Mouse (Mus musculus) midbrain, embryonic 15.5 days (tissue): ENCODE measurements around the gene Tfdp2. TPM values are rescaled to one million over a fixed set of nuclear protein-coding genes. Genes with fewer than 3 reads are reported as not detected.

Source experiments
- ATAC-seq: fragments of 200-750 bp; cut with Nextera tagmentation; replicated peaks from 2 replicates; pipeline ENCODE4 v1.8.0; 2017; ENCODE audit warnings: moderate TSS enrichment
- H3K27ac ChIP-seq: fragments of 300-500 bp; sonication (generic); 2 replicates; pipeline ENCODE4 v1.5.1; 2015; ENCODE audit warnings: mild to moderate bottlenecking, inconsistent platforms
- H3K27me3 ChIP-seq: fragments of 300-500 bp; sonication (generic); replicated peaks from 2 replicates; pipeline ENCODE4 v1.6.1; 2015; ENCODE audit warnings: inconsistent platforms
- H3K36me3 ChIP-seq: fragments of 300-500 bp; sonication (generic); replicated peaks from 2 replicates; pipeline ENCODE4 v1.6.1; 2015; ENCODE audit warnings: inconsistent platforms
- H3K4me1 ChIP-seq: fragments of 300-500 bp; sonication (generic); 2 replicates; pipeline ENCODE4 v1.6.1; 2015; ENCODE audit warnings: inconsistent platforms
- H3K4me2 ChIP-seq: fragments of 300-500 bp; sonication (generic); 2 replicates; pipeline ENCODE4 v1.6.1; 2015; ENCODE audit warnings: inconsistent platforms, mild to moderate bottlenecking, moderate library complexity
- H3K4me3 ChIP-seq: fragments of 300-500 bp; sonication (generic); 2 replicates; pipeline ENCODE4 v1.5.1; 2015; ENCODE audit warnings: mild to moderate bottlenecking, inconsistent platforms
- H3K9ac ChIP-seq: fragments of 300-500 bp; sonication (generic); 2 replicates; pipeline ENCODE4 v1.6.1; 2015; ENCODE audit warnings: mild to moderate bottlenecking, inconsistent platforms
- H3K9me3 ChIP-seq: fragments of 300-500 bp; sonication (generic); 2 replicates; pipeline ENCODE4 v1.6.1; 2016; ENCODE audit warnings: inconsistent platforms
- WGBS: fragments of 180-500 bp; shearing (Covaris S2); methylation state at CpG from one replicate; pipeline ENCODE4 v1.1.7; 2015; ENCODE audit warnings: mixed read lengths; 5-methylcytosine and 5-hydroxymethylcytosine counted together
- polyA plus RNA-seq: library from polyadenylated mRNA; unstranded; fragments of >200 nt; fragmentation: Nextera tagmentation; extraction: Ambion mirVana; gene quantifications from 2 replicates; pipeline ENCODE4 v1.2.1, GENCODE M21; 2015

Gene Tfdp2
- polyA plus RNA-seq, 1 experiment from 2014 or later = 20.6 TPM

DNA sequence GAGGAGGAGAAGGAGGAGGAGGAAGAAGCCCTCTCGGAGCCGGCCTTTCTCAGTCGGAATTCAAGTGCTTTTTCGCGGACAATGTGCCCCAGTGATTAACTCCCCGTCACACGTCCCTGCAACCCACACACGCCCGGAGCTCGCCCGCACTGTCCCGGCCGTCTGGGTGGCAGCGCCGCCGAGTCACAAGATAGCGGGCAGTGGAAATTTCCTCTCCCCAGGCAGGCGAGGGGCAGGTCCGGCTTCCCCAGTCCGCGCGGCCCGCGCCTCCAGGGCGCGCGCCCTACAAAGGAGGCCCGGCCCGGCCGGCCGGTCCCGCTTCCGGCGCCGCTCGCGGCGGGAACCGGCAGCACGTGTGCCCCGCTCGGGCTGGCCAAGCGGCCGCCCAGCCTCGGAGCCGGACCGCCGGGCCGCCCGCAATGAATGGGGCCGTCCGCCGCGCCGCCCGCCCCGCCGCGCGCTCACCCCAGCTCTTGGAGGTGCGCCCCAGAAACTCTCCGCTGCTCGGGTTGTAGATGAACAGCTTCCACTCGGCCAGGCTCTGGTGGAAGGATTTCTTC, 167.6 kb downstream of the Tfdp2 start:
- ATAC-seq = peak; percentile 70
- WGBS = under 1% methylated on average over 56 of the region's 64 CpGs
- H3K36me3 ChIP-seq = no peaks in the 10 kb centered on the region

DNA sequence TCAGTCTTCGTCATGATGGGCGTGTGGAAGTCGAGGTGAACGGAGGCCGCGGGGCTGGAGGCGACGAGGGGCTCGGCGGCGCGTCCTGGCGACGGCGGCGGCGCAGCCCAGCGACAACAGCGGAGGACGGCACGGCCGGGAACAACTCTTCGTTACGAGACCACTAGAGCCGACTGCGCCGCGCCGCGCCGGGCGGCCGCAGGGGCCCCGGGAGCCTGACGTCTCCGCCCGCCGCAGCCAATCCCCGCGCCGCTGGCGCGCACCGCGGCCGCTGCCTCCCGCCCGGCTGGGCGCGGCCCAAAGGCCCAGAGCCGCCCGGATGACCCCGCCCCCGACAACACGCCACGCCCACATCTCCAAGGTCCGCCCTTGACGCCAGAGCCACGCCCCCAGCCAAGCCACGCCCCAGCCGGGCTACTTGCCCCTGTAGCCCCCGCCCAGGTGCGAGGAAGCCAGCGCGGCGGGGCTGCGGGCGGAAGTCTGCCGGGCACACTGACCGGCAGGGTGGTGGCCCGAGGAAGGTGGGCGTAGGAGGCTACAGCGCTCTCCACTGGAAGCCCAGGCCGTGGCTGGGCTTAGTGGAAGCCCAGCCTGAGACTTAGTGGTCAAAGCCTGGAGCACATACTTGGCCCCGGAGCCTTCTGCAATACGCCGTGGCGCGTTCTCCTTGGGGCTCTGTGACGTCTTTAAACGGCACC, 168.2 kb downstream of the Tfdp2 start, which contains the start of gene Atp1b3:
TSS of gene Atp1b3 (minus strand) at position 302 of the 698 bp plus-strand sequence.
- H3K4me2 ChIP-seq = peak within 1 kb of the TSS; percentile 82
- H3K4me1 ChIP-seq = peaks cover 22% of the 10 kb centered on the region
- WGBS = under 1% methylated on average over 80 of the region's 81 CpGs
- peak within 1 kb of the TSS; percentile 78 for H3K9ac ChIP-seq
- no peaks in the 10 kb centered on the region for H3K27me3 ChIP-seq
- H3K27ac ChIP-seq = peak within 1 kb of the TSS; percentile 91
- no peaks in the 10 kb centered on the region for H3K36me3 ChIP-seq
- no peaks in the 10 kb centered on the region for H3K9me3 ChIP-seq
- peak; percentile 97 for ATAC-seq
- H3K4me3 ChIP-seq = peak within 1 kb of the TSS; percentile 87

More for the DNA sequence above, 167.6 kb downstream of the Tfdp2 start:
- peak overlapping the region; percentile 82 for H3K4me2 ChIP-seq
- peaks cover 22% of the 10 kb centered on the region for H3K4me1 ChIP-seq
- peak overlapping the region; percentile 87 for H3K4me3 ChIP-seq
- H3K27ac ChIP-seq = peak overlapping the region; percentile 91
- peak overlapping the region; percentile 78 for H3K9ac ChIP-seq
- no peaks in the 10 kb centered on the region for H3K27me3 ChIP-seq
- no peaks in the 10 kb centered on the region for H3K9me3 ChIP-seq

DNA sequence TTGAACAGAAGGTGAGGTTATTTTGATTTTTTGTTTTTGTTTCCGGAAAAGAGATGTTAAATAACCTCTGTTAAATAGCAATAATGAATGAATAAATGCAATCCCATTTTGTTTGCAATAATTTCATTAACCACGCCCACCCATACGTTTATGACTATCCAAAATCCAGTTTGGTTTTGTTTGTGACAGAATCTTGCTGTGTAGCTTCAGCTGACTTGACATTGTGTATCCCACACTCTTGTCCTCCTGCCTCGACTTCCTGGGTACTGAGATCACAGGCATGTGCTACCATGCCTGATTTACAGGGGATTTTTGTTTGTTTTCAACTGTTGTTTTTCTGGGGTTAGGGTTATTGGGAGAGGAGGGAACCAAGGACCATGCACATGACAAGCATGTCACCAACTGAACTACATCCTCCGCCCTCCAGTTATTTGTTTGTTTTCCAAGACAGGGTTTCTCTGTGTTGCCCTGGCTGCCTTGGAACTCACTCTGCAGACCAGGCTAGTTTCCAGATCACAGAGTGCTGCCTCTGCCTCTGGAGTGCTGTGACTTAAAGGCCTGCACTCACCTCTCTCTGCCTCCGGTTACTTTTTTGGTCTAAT, 169.3 kb downstream of the Tfdp2 start:
- Histone ChIP-seq H3K9ac (no peak overlapping the region), H3K4me1 (peaks cover 22% of the 10 kb centered on the region), H3K36me3 (no peaks in the 10 kb centered on the region), H3K27ac (no peak overlapping the region), H3K4me3 (no peak overlapping the region), H3K9me3 (no peaks in the 10 kb centered on the region), H3K27me3 (no peaks in the 10 kb centered on the region), H3K4me2 (no peak overlapping the region)
- ATAC-seq = no peak
- WGBS = 65% methylated on average over 6 of the region's 6 CpGs

DNA sequence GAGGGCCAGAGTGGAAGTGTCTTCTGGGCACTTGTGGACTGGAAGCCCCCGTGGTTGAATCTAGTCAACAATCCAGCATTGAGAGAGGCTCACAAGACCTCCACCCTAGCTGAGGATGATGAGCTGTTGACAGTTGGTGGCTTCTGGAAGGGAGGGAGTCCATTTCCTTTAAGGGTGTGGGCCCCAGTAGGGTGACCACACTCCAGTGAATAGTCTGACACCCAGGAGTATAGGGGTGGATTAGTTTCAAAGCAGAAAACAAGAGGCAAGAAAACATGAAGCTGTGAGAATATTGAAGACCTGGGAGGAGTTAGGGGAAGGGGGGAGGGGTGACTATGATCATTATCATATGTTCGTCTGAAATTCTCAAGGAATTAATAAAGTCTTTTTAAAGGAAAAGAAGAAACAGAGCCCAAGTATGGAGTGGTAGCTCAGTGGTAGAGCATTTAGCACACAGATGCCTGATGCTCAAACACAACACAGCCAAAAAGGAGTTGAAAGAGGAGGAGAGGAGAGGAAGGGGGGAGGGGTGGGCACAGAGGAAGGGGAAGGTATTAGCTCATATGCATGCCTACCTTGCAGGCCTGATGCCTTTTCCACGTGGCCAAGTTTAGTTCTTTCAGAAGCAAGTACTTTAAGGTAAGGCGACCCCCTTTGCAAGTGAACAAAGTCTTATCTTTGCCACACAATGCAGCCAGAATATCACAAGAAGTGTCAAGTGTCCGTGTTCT, 173.7 kb downstream of the Tfdp2 start:
- H3K36me3 ChIP-seq = no peaks in the 10 kb centered on the region
- no peaks in the 10 kb centered on the region for H3K9me3 ChIP-seq
- ATAC-seq = no peak
- no peak overlapping the region for H3K27ac ChIP-seq
- H3K4me3 ChIP-seq = no peak overlapping the region
- H3K4me2 ChIP-seq = no peak overlapping the region
- no peaks in the 10 kb centered on the region for H3K27me3 ChIP-seq
- H3K4me1 ChIP-seq = no peaks in the 10 kb centered on the region
- WGBS = 64% methylated on average over 5 of the region's 5 CpGs
- H3K9ac ChIP-seq = no peak overlapping the region

DNA sequence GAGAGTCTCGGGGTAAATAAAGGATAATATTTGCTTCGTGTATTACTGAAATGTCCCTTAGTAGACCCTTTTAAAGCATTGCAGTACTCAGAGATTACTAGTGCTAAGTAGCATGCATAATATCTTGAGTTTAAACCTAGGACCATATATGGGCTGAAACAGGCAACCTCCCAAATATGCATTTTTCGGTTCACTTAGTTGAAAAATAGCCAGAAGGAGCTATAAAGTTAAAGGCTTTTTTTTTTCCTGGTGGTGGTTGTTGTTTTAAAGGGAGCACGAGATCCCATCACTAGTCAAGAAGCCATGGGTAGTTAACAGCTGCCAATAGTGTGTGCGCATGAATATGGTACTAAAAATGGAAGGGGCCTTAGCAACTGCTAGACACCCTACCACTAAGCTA, 175.0 kb downstream of the Tfdp2 start:
- Histone ChIP-seq H3K4me2 (no peak overlapping the region), H3K9ac (no peak overlapping the region), H3K27ac (no peak overlapping the region), H3K4me3 (no peak overlapping the region), H3K4me1 (no peaks in the 10 kb centered on the region), H3K36me3 (no peaks in the 10 kb centered on the region), H3K9me3 (no peaks in the 10 kb centered on the region), H3K27me3 (no peaks in the 10 kb centered on the region)
- WGBS = 93% methylated on average over 5 of the region's 5 CpGs
- ATAC-seq = no peak

Other genes starting within 250 kb of the Tfdp2 start
- 16.4 and 20.2 TPM in 2 replicates for gene Xrn1, start 241.5 kb upstream of the Tfdp2 start, polyA plus RNA-seq
- gene Gk5, start 76.9 kb upstream of the Tfdp2 start, polyA plus RNA-seq = 2.4 and 2.7 TPM in 2 replicates
- 170 and 174 TPM in 2 replicates for gene Atp1b3, start 168.2 kb downstream of the Tfdp2 start, polyA plus RNA-seq